Mouse (Mus musculus) spleen, postnatal 4 days (tissue): ENCODE results near the gene Gm42517.

Experiments
- DNase-seq, 2 experiments: peaks; one replicate each; pipeline ENCODE4 v3.0.0; 2022; ENCODE audit warnings: low spot score in 2 of 2

Gm42517 gene

GRCm38 (mm10) chr5:108367871-108368332 lies at the start of gene Gm42517:
Gene Gm42517, minus strand, starts transcription at chr5:108367922.
- DNase-seq: no peak

GRCm38 (mm10) chr5:108414711-108415110 lies 47.0 kb upstream of the Gm42517 start:
- DNase-seq: no peak

GRCm38 (mm10) chr5:108406977-108407376 lies 39.3 kb upstream of the Gm42517 start:
- DNase-seq: no peak

- no peak for DNase-seq
These were observed 37.7 kb upstream of the Gm42517 start for GRCm38 (mm10) chr5:108405460-108405859.

GRCm38 (mm10) chr5:108403453-108403852 lies 35.7 kb upstream of the Gm42517 start:
- DNase-seq: no peak

- DNase-seq: no peak
These were observed 22.0 kb upstream of the Gm42517 start for GRCm38 (mm10) chr5:108389744-108390143.

GRCm38 (mm10) chr5:108388201-108388600 lies 20.5 kb upstream of the Gm42517 start, which contains the start of gene Pde6b:
Gene Pde6b, plus strand, starts transcription at chr5:108388391.
- DNase-seq: no peak

GRCm38 (mm10) chr5:108386449-108386848 lies 18.7 kb upstream of the Gm42517 start:
- DNase-seq: no peak

- DNase-seq: no peak
These were observed 17.9 kb upstream of the Gm42517 start for GRCm38 (mm10) chr5:108385632-108386031.

- no peak for DNase-seq
These were observed 10.6 kb upstream of the Gm42517 start for GRCm38 (mm10) chr5:108378346-108378745.

GRCm38 (mm10) chr5:108376059-108376458 lies 8.3 kb upstream of the Gm42517 start:
- DNase-seq: no peak

- DNase-seq: no peak
These were observed 6.4 kb upstream of the Gm42517 start for GRCm38 (mm10) chr5:108374079-108374478.

- DNase-seq: no peak
These were observed 2.2 kb upstream of the Gm42517 start for GRCm38 (mm10) chr5:108369964-108370363.

GRCm38 (mm10) chr5:108368851-108369621 lies 1.3 kb upstream of the Gm42517 start:
- peak in 1 of 2 experiments; percentile 65 for DNase-seq

- DNase-seq: no peak
These were observed 724 bp upstream of the Gm42517 start for GRCm38 (mm10) chr5:108368446-108368845.

- peak in 1 of 2 experiments; percentile 66 for DNase-seq
These were observed 509 bp downstream of the Gm42517 start for GRCm38 (mm10) chr5:108366984-108367841.

- DNase-seq: no peak
These were observed 1.3 kb downstream of the Gm42517 start for GRCm38 (mm10) chr5:108366328-108366983.

GRCm38 (mm10) chr5:108362330-108362729 lies 5.4 kb downstream of the Gm42517 start:
- DNase-seq: no peak

GRCm38 (mm10) chr5:108360211-108360610 lies 7.5 kb downstream of the Gm42517 start:
- no peak for DNase-seq

GRCm38 (mm10) chr5:108359491-108359890 lies 8.2 kb downstream of the Gm42517 start:
- no peak for DNase-seq

GRCm38 (mm10) chr5:108357862-108358261 lies 9.9 kb downstream of the Gm42517 start:
- no peak for DNase-seq

- no peak for DNase-seq
These were observed 13.7 kb downstream of the Gm42517 start for GRCm38 (mm10) chr5:108354056-108354455.
